20 mouse cellular contexts compared by ENCODE assay signal in genomic region chr4:149895226-149895625, GRCm38 (mm10). TPM values are rescaled to one million over a fixed set of nuclear protein-coding genes. Genes with fewer than 3 reads are reported as not detected.
DNase-seq lines count a peak whose midpoint lies in the region; ATAC-seq lines count a peak whose summit lies in the region.
"Had no signal": no experiment of that assay in that cellular context is flagged by ENCODE, and none has a peak within 500 bp of the region (broad histone marks: within the 10 kb centered on the region; RNA-seq: fewer than 3 reads in every experiment).

No protein-coding gene starts in this region.

- no peak for DNase-seq in heart, embryonic 10.5 days (ENCODE audit: low spot score)
- no peak for DNase-seq in heart, postnatal 4 days
- DNase-seq in limb, embryonic 10.5 days (ENCODE audit: low spot score) = no peak
- DNase-seq in yolk sac, embryonic 10.5 days (ENCODE audit: low spot score) = no peak
- DNase-seq: adrenal gland, postnatal 14 days; cerebellum, adult 2 months; gastrocnemius, postnatal 25 days; heart, postnatal 36 days; layer of hippocampus, postnatal 36 days; lung, postnatal 36 days; right cerebral cortex, postnatal 4 days; thymus, adult 18-20 months had no signal

- H3K4me3 ChIP-seq in heart, embryonic 10.5 days = no peak overlapping the region
- no peak overlapping the region for H3K4me3 ChIP-seq in neural tube, embryonic 13.5 days
- H3K4me3 ChIP-seq in neural tube, embryonic 15.5 days (replicated peaks) = no peak overlapping the region
- H3K4me3 ChIP-seq in limb, embryonic 10.5 days = no peak overlapping the region
- H3K4me3 ChIP-seq in kidney, embryonic 14.5 days (ENCODE audit: low read length) = no peak overlapping the region
- H3K4me3 ChIP-seq: heart, embryonic 12.5 days; liver, embryonic 15.5 days had no signal

- no peaks in the 10 kb centered on the region for H3K9me3 ChIP-seq in heart, embryonic 10.5 days
- no peaks in the 10 kb centered on the region for H3K9me3 ChIP-seq in neural tube, embryonic 13.5 days
- no peaks in the 10 kb centered on the region for H3K9me3 ChIP-seq in neural tube, embryonic 15.5 days (replicated peaks)
- H3K9me3 ChIP-seq in limb, embryonic 10.5 days (replicated peaks) = no peaks in the 10 kb centered on the region
- H3K9me3 ChIP-seq in kidney, embryonic 14.5 days (ENCODE audit: control insufficient read depth, low read length) = no peaks in the 10 kb centered on the region
- H3K9me3 ChIP-seq: heart, embryonic 12.5 days; liver, embryonic 15.5 days had no signal

- peaks cover 13% of the 10 kb centered on the region for H3K27me3 ChIP-seq in heart, embryonic 10.5 days (ENCODE audit: insufficient read depth, poor library complexity, severe bottlenecking)
- H3K27me3 ChIP-seq in neural tube, embryonic 13.5 days = no peaks in the 10 kb centered on the region
- no peaks in the 10 kb centered on the region for H3K27me3 ChIP-seq in neural tube, embryonic 15.5 days (replicated peaks)
- H3K27me3 ChIP-seq in limb, embryonic 10.5 days (ENCODE audit: low read depth, poor library complexity, severe bottlenecking) = no peaks in the 10 kb centered on the region
- no peaks in the 10 kb centered on the region for H3K27me3 ChIP-seq in kidney, embryonic 14.5 days (ENCODE audit: control insufficient read depth, insufficient read depth, low read length)
- H3K27me3 ChIP-seq: Patski had no signal

- H3K4me2 ChIP-seq in neural tube, embryonic 13.5 days = no peak overlapping the region
- H3K4me2 ChIP-seq in neural tube, embryonic 15.5 days = no peak overlapping the region
- no peak overlapping the region for H3K4me2 ChIP-seq in kidney, embryonic 14.5 days (replicated peaks; ENCODE audit: low read depth, low read length)
- H3K4me2 ChIP-seq: heart, embryonic 12.5 days; liver, embryonic 15.5 days had no signal

- WGBS in heart, embryonic 10.5 days = 63% methylated on average over 7 of the region's 7 CpGs
- WGBS in neural tube, embryonic 13.5 days = 61% methylated on average over 7 of the region's 7 CpGs
- 64% methylated on average over 7 of the region's 7 CpGs for WGBS in neural tube, embryonic 15.5 days
- WGBS in limb, embryonic 10.5 days = 53% methylated on average over 7 of the region's 7 CpGs
- WGBS in kidney, embryonic 14.5 days = 76% methylated on average over 7 of the region's 7 CpGs

- ATAC-seq in neural tube, embryonic 13.5 days (ENCODE audit: low read depth) = no peak
- ATAC-seq in neural tube, embryonic 15.5 days (ENCODE audit: low FRiP score) = no peak
- no peak for ATAC-seq in kidney, embryonic 14.5 days (ENCODE audit: low FRiP score, low TSS enrichment)
- ATAC-seq: inflammation-experienced regulatory T-cells, adult 6 months; Patski had no signal

- peaks cover 5% of the 10 kb centered on the region; the same call in 1 of the 2 replicates for H3K36me3 ChIP-seq in heart, embryonic 10.5 days
- H3K36me3 ChIP-seq in neural tube, embryonic 13.5 days = no peaks in the 10 kb centered on the region
- H3K36me3 ChIP-seq in neural tube, embryonic 15.5 days = no peaks in the 10 kb centered on the region
- peaks cover 32% of the 10 kb centered on the region for H3K36me3 ChIP-seq in limb, embryonic 10.5 days
- H3K36me3 ChIP-seq in kidney, embryonic 14.5 days (ENCODE audit: control insufficient read depth, insufficient read depth, low read length) = no peaks in the 10 kb centered on the region
- H3K36me3 ChIP-seq: heart, embryonic 12.5 days; liver, embryonic 15.5 days had no signal

- peaks cover 39% of the 10 kb centered on the region for H3K4me1 ChIP-seq in heart, embryonic 10.5 days
- peaks cover 50% of the 10 kb centered on the region for H3K4me1 ChIP-seq in neural tube, embryonic 13.5 days (replicated peaks)
- H3K4me1 ChIP-seq in neural tube, embryonic 15.5 days = peaks cover 38% of the 10 kb centered on the region
- peaks cover 70% of the 10 kb centered on the region for H3K4me1 ChIP-seq in limb, embryonic 10.5 days
- peaks cover 28% of the 10 kb centered on the region for H3K4me1 ChIP-seq in kidney, embryonic 14.5 days (ENCODE audit: control insufficient read depth, insufficient read depth, low read length)

- H3K9ac ChIP-seq in neural tube, embryonic 13.5 days = no peak overlapping the region
- no peak overlapping the region for H3K9ac ChIP-seq in neural tube, embryonic 15.5 days (replicated peaks)
- H3K9ac ChIP-seq in kidney, embryonic 14.5 days (ENCODE audit: low read depth, low read length) = no peak overlapping the region
- H3K9ac ChIP-seq: heart, embryonic 12.5 days; liver, embryonic 15.5 days had no signal

- peak overlapping the region; percentile 44; the same call in 1 of the 2 replicates for H3K27ac ChIP-seq in heart, embryonic 10.5 days
- H3K27ac ChIP-seq in neural tube, embryonic 13.5 days (replicated peaks) = peak overlapping the region; percentile 81; the same call in 1 of the 2 replicates
- H3K27ac ChIP-seq in neural tube, embryonic 15.5 days (replicated peaks) = no peak overlapping the region
- peak overlapping the region; percentile 95 for H3K27ac ChIP-seq in limb, embryonic 10.5 days
- H3K27ac ChIP-seq in kidney, embryonic 14.5 days (ENCODE audit: low read depth, low read length) = no peak overlapping the region
- H3K27ac ChIP-seq: liver, embryonic 15.5 days had no signal

RNA-seq across cellular contexts. Expression of gene Spsb1, which starts 59.6 kb away (rescaled TPM):
- polyA plus RNA-seq in heart, embryonic 10.5 days (2016; fragmentation: Nextera tagmentation; extraction: Ambion mirVana) = 3.9 and 9.2 TPM in 2 replicates
- total RNA-seq in heart, postnatal 4 days (2021) = 10 to 100 TPM; 26.2 to 26.7 TPM
- polyA plus RNA-seq in neural tube, embryonic 13.5 days (2015; fragmentation: Nextera tagmentation; extraction: Ambion mirVana) = 9.0 and 9.5 TPM in 2 replicates
- 7.7 and 9.8 TPM in 2 replicates for polyA plus RNA-seq in neural tube, embryonic 15.5 days (2015; fragmentation: Nextera tagmentation; extraction: Ambion mirVana)
- polyA plus RNA-seq in limb, embryonic 10.5 days (2016; fragmentation: Nextera tagmentation; extraction: Ambion mirVana) = 13.7 and 18.8 TPM in 2 replicates
- 8.0 and 9.6 TPM in 2 replicates for polyA plus RNA-seq in kidney, embryonic 14.5 days (2014; fragmentation: Nextera tagmentation; extraction: Ambion mirVana)
- total RNA-seq: common myeloid progenitor, adult 5-6 weeks had no signal

Comparison
In these comparisons a context has a peak if more than half of its experiments do, and no peak if none do; other contexts are left out.
1. H3K27ac ChIP-seq: peak in heart, embryonic 10.5 days (single experiment), neural tube, embryonic 13.5 days (single experiment) and limb, embryonic 10.5 days (single experiment); none in neural tube, embryonic 15.5 days (single experiment) and kidney, embryonic 14.5 days (single experiment).